Mouse (Mus musculus) CH12.LX (cell line): ENCODE results near the gene Elavl4. TPM values are rescaled to one million over a fixed set of nuclear protein-coding genes. Genes with fewer than 3 reads are reported as not detected.

Experiments
- DNase-seq: peaks from one replicate; pipeline ENCODE4 v3.0.0-alpha.2; 2013; ENCODE audit errors: extremely low read depth
- H3K27ac ChIP-seq: 2 replicates; pipeline ENCODE4 v1.5.1; 2012; ENCODE audit warnings: low read depth, mild to moderate bottlenecking, control low read depth, moderate library complexity; ENCODE audit not compliant: insufficient read depth
- H3K27me3 ChIP-seq: replicated peaks from 2 replicates; pipeline ENCODE3; 2012; ENCODE audit warnings: inconsistent platforms
- H3K36me3 ChIP-seq, 2 experiments: replicated peaks in 1 of 2; 2 replicates each; pipeline versions ENCODE3 to v1.6.1; 2012; ENCODE audit warnings: inconsistent platforms in 1 of 2, low read length in 1 of 2, mild to moderate bottlenecking in 1 of 2, mixed read lengths in 1 of 2, moderate library complexity in 1 of 2; ENCODE audit not compliant: control insufficient read depth in 1 of 2, insufficient read depth in 1 of 2
- H3K4me1 ChIP-seq, 2 experiments: 2 replicates each; pipeline ENCODE4 v1.6.1; 2012; ENCODE audit warnings: inconsistent platforms in 1 of 2, moderate library complexity in 1 of 2; ENCODE audit not compliant: insufficient read depth in 2 of 2, control insufficient read depth in 1 of 2
- H3K4me2 ChIP-seq: 2 replicates; pipeline ENCODE4 v1.6.1; 2012; ENCODE audit warnings: low read depth, mild to moderate bottlenecking, control low read depth; ENCODE audit not compliant: poor library complexity, insufficient read depth, severe bottlenecking
- H3K4me3 ChIP-seq, 3 experiments: fragments of 150-350 bp in 1 of 3; sonication (generic) in 1 of 3; replicated peaks in 1 of 3; 2 replicates each; pipeline versions ENCODE3 to v1.5.1; 2011 to 2012; ENCODE audit warnings: low read depth in 2 of 3, low read length in 2 of 3, mild to moderate bottlenecking in 2 of 3, moderate library complexity in 2 of 3, control low read depth in 1 of 3, improper control_type of control experiment in 1 of 3, inconsistent platforms in 1 of 3, mixed read lengths in 1 of 3; ENCODE audit not compliant: poor library complexity in 1 of 3
- H3K79me2 ChIP-seq: replicated peaks from 2 replicates; pipeline ENCODE4 v1.6.1; 2012; ENCODE audit warnings: mild to moderate bottlenecking, moderate library complexity; ENCODE audit not compliant: control insufficient read depth, poor library complexity, insufficient read depth, severe bottlenecking; ENCODE audit errors: extremely low read depth
- H3K9ac ChIP-seq: 2 replicates; pipeline ENCODE4 v1.6.1; 2012; ENCODE audit warnings: low read depth, mild to moderate bottlenecking, control low read depth, moderate library complexity; ENCODE audit not compliant: insufficient read depth
- H3K9me3 ChIP-seq: replicated peaks from 2 replicates; pipeline ENCODE3; 2012; ENCODE audit warnings: low read length, inconsistent platforms, mixed read lengths
- BHLHE40 ChIP-seq: IDR thresholded peaks from 2 replicates; pipeline ENCODE4 v1.6.1; 2011; ENCODE audit warnings: mild to moderate bottlenecking, low read depth, low read length, improper control_type of control experiment
- CHD1 ChIP-seq: IDR thresholded peaks from 2 replicates; pipeline ENCODE4 v1.6.1; 2012; ENCODE audit warnings: low read depth, low read length, improper control_type of control experiment, inconsistent platforms
- CTCF ChIP-seq, 2 experiments: IDR thresholded peaks in 1 of 2; conservative IDR thresholded peaks in 1 of 2; 2 replicates each; pipeline ENCODE4 v1.5.1; 2011 to 2012; ENCODE audit warnings: low read depth in 2 of 2, low read length in 2 of 2, improper control_type of control experiment in 1 of 2, inconsistent platforms in 1 of 2, mild to moderate bottlenecking in 1 of 2, moderate library complexity in 1 of 2
- E2F4 ChIP-seq: IDR thresholded peaks from 2 replicates; pipeline ENCODE4 v1.6.1; 2011; ENCODE audit warnings: low read depth, low read length, improper control_type of control experiment; ENCODE audit not compliant: insufficient replicate concordance
- EP300 ChIP-seq: IDR thresholded peaks from 2 replicates; pipeline ENCODE4 v1.6.1; 2011; ENCODE audit warnings: low read length, improper control_type of control experiment
- ETS1 ChIP-seq: conservative IDR thresholded peaks from 2 replicates; pipeline ENCODE4 v1.6.1; 2012; ENCODE audit warnings: low read depth, mild to moderate bottlenecking, inconsistent platforms, low read length, improper control_type of control experiment, moderate library complexity
- GABPA ChIP-seq: IDR thresholded peaks from 2 replicates; pipeline ENCODE4 v1.6.1; 2012; ENCODE audit warnings: low read depth, low read length, improper control_type of control experiment, inconsistent platforms; ENCODE audit not compliant: insufficient replicate concordance
- JUN ChIP-seq: IDR thresholded peaks from 2 replicates; pipeline ENCODE4 v1.6.1; 2011; ENCODE audit warnings: low read depth, mild to moderate bottlenecking, low read length, improper control_type of control experiment, moderate library complexity; ENCODE audit not compliant: insufficient read depth
- KAT2A ChIP-seq: IDR thresholded peaks from 2 replicates; pipeline ENCODE4 v1.6.1; 2012; ENCODE audit warnings: low read length, improper control_type of control experiment, inconsistent platforms; ENCODE audit not compliant: insufficient replicate concordance
- MAX ChIP-seq: IDR thresholded peaks from 2 replicates; pipeline ENCODE4 v1.6.1; 2011; ENCODE audit warnings: low read length, improper control_type of control experiment
- MEF2A ChIP-seq: IDR thresholded peaks from 2 replicates; pipeline ENCODE4 v1.6.1; 2014; ENCODE audit warnings: low read depth, mild to moderate bottlenecking, inconsistent platforms, low read length, improper control_type of control experiment, borderline replicate concordance
- NRF1 ChIP-seq: IDR thresholded peaks from 2 replicates; pipeline ENCODE4 v1.6.1; 2014; ENCODE audit warnings: low read depth, mild to moderate bottlenecking, inconsistent platforms, low read length, improper control_type of control experiment, moderate library complexity
- RCOR1 ChIP-seq: conservative IDR thresholded peaks from 2 replicates; pipeline ENCODE4 v1.6.1; 2012; ENCODE audit warnings: low read depth, mild to moderate bottlenecking, inconsistent platforms, low read length, improper control_type of control experiment
- SIN3A ChIP-seq: IDR thresholded peaks from 2 replicates; pipeline ENCODE4 v1.6.1; 2012; ENCODE audit warnings: low read length, improper control_type of control experiment, inconsistent platforms
- SMC3 ChIP-seq: IDR thresholded peaks from 2 replicates; pipeline ENCODE4 v1.6.1; 2011; ENCODE audit warnings: low read depth, low read length, improper control_type of control experiment
- TCF12 ChIP-seq: IDR thresholded peaks from 2 replicates; pipeline ENCODE4 v1.6.1; 2014; ENCODE audit warnings: low read depth, mild to moderate bottlenecking, inconsistent platforms, low read length, improper control_type of control experiment
- ZC3H11A ChIP-seq: IDR thresholded peaks from 2 replicates; pipeline ENCODE4 v1.6.1; 2012; ENCODE audit warnings: low read depth, mild to moderate bottlenecking, inconsistent platforms, low read length, improper control_type of control experiment
- ZKSCAN1 ChIP-seq: IDR thresholded peaks from 2 replicates; pipeline ENCODE4 v1.6.1; 2012; ENCODE audit warnings: low read depth, inconsistent platforms, low read length, improper control_type of control experiment, borderline replicate concordance
- ZNF384 ChIP-seq: IDR thresholded peaks from 2 replicates; pipeline ENCODE4 v1.6.1; 2012; ENCODE audit warnings: low read depth, low read length, improper control_type of control experiment, inconsistent platforms
- dilution Hi-C: fragments of 300-500 bp; cut with MboI; formaldehyde crosslinking; loops from 2 replicates; pipeline ENCODE4 v1.14.3; 2020; ENCODE audit warnings: low sequenced_read_pairs; ENCODE audit not compliant: extremely low pct_unique_long_range_greater_than_20kb, extremely low pct_ligation_motif_present
- in situ Hi-C: fragments of 300-500 bp; cut with MboI; formaldehyde crosslinking; loops from 3 replicates; pipeline ENCODE4 v1.14.3; 2019; ENCODE audit warnings: low sequenced_read_pairs, low pct_ligation_motif_present, low pct_unique_long_range_greater_than_20kb, mixed read lengths
- polyA plus RNA-seq: library from polyadenylated mRNA; unstranded; fragments of >175 nt; gene quantifications from 2 replicates; pipeline ENCODE4 v1.2.1, GENCODE M21; 2012; ENCODE audit warnings: low read depth; ENCODE audit not compliant: insufficient read length
- total RNA-seq, 2 experiments: library from RNA; depleted of rRNA; stranded (reverse); fragments of 300-350 nt in 1 of 2; fragments of >200 nt in 1 of 2; gene quantifications; 2 replicates each; pipeline ENCODE4 v1.2.3; 2012 to 2014

The Elavl4 gene
- total and polyA plus RNA-seq, 3 experiments, result not detected

GRCm38 (mm10) chr4:110213666-110214065 is 138.0 kb downstream of the Elavl4 start:
- H3K4me2 ChIP-seq, result no peak overlapping the region
- no peaks in the 10 kb centered on the region for H3K9me3 ChIP-seq
- DNase-seq, result no peak
- dilution Hi-C loops, result no loop called here
- in situ Hi-C loops, result no loop called here
- no peak overlapping the region for H3K4me3 ChIP-seq
- no peaks in the 10 kb centered on the region for H3K79me2 ChIP-seq
- H3K36me3 ChIP-seq, result no peaks in the 10 kb centered on the region
- TF ChIP-seq CHD1, result no peak
- TF ChIP-seq ZNF384, result no peak
- TF ChIP-seq E2F4, result no peak
- TF ChIP-seq ZKSCAN1, result no peak
- H3K27me3 ChIP-seq, result peaks cover 19% of the 10 kb centered on the region
- H3K4me1 ChIP-seq, result no peaks in the 10 kb centered on the region
- H3K27ac ChIP-seq, result no peak overlapping the region
- no peak overlapping the region for H3K9ac ChIP-seq

- Histone ChIP-seq H3K4me3 (no peak overlapping the region), H3K36me3 (no peaks in the 10 kb centered on the region), H3K27me3 (peaks cover 18% of the 10 kb centered on the region), H3K27ac (no peak overlapping the region), H3K9me3 (no peaks in the 10 kb centered on the region), H3K4me2 (no peak overlapping the region), H3K79me2 (no peaks in the 10 kb centered on the region), H3K4me1 (no peaks in the 10 kb centered on the region), H3K9ac (no peak overlapping the region)
- dilution Hi-C loops, result no loop called here
- DNase-seq, result no peak
- in situ Hi-C loops, result no loop called here
- no peak for TF ChIP-seq CHD1
These were observed 141.5 kb downstream of the Elavl4 start for GRCm38 (mm10) chr4:110210246-110210645.

DNA sequence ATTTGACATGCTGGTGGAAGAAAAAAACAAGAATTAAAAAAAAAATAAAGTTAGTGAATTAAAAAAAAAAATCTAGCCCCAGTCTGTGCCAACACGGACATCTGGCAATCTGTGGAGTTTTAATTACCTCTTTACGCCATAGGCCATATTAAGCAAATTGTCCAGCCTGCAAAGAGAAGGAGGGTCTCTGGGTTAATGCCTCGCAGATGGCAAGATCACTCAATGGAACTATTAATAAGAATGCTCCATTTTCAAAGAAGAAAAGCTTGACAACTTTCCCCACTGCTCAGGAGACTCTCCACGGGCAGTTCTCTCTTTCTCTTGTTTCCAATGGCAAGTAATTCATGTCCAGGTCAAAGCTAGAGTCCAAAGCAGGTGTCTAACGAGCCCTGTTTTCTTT is 142.1 kb downstream of the Elavl4 start:
- dilution Hi-C loops, result no loop called here
- no peak for TF ChIP-seq MEF2A
- no peak for TF ChIP-seq EP300
- no peak for TF ChIP-seq GABPA
- TF ChIP-seq SMC3, result no peak
- TF ChIP-seq TCF12, result no peak
- no peak for TF ChIP-seq MAX
- TF ChIP-seq ZNF384, result no peak
- TF ChIP-seq KAT2A, result no peak
- TF ChIP-seq ETS1, result no peak
- TF ChIP-seq JUN, result no peak
- TF ChIP-seq ZC3H11A, result no peak
- TF ChIP-seq RCOR1, result no peak
- no peak for TF ChIP-seq BHLHE40
- TF ChIP-seq NRF1, result no peak
- TF ChIP-seq SIN3A, result no peak
- no peak for TF ChIP-seq CTCF (conservative IDR thresholded peaks at IDR 0.05 in 1 of 2, IDR thresholded peaks at IDR 0.05 in 1 of 2; ENCODE audit: low read depth in 2 of 2, low read length in 2 of 2)

More for the DNA sequence above, 142.1 kb downstream of the Elavl4 start:
- Histone ChIP-seq H3K36me3 (no peaks in the 10 kb centered on the region), H3K4me3 (no peak overlapping the region), H3K9me3 (no peaks in the 10 kb centered on the region), H3K4me2 (no peak overlapping the region), H3K27ac (no peak overlapping the region), H3K9ac (no peak overlapping the region), H3K4me1 (no peaks in the 10 kb centered on the region), H3K27me3 (peaks cover 18% of the 10 kb centered on the region), H3K79me2 (no peaks in the 10 kb centered on the region)
- no peak for DNase-seq
- in situ Hi-C loops, result no loop called here
